Mouse (Mus musculus): ENCODE measurements around the gene Prr9.

GRCm38 (mm10) chr3:92120902-92121301 lies 2.8 kb downstream of the Prr9 start:
- no peak for TF ChIP-seq CTCF (IDR thresholded peaks at IDR 0.05; ENCODE audit: low read depth, low read length)
- no peak for TF ChIP-seq POLR2A (IDR thresholded peaks at IDR 0.05; ENCODE audit: extremely low read depth, insufficient read depth, low read length)
